Mouse (Mus musculus) layer of hippocampus, postnatal 25 days (tissue): Measurements from ENCODE around the gene Lrrc36. TPM values are rescaled to one million over a fixed set of nuclear protein-coding genes. Genes with fewer than 3 reads are reported as not detected.

Source experiments
- DNase-seq, 2 experiments: peaks; one replicate each; pipeline ENCODE4 v3.0.0; 2022; ENCODE audit warnings: mixed read lengths in 2 of 2, low spot score in 1 of 2; ENCODE audit errors: extremely low spot score in 1 of 2
- total RNA-seq, 2 experiments: library from RNA; stranded (reverse); gene quantifications; 2 replicates each; pipeline ENCODE4 v1.2.3; 2021

Lrrc36 gene
- total RNA-seq: under 1 TPM; 0.34 to 0.59 TPM

GRCm38 (mm10) chr8:105413391-105413790 lies at the start of gene Lrrc36, which contains the start of gene Kctd19:
Gene Lrrc36 (plus strand): TSS chr8:105413571.
Gene Kctd19 (minus strand): TSS chr8:105413502.
- no peak for DNase-seq

DNA sequence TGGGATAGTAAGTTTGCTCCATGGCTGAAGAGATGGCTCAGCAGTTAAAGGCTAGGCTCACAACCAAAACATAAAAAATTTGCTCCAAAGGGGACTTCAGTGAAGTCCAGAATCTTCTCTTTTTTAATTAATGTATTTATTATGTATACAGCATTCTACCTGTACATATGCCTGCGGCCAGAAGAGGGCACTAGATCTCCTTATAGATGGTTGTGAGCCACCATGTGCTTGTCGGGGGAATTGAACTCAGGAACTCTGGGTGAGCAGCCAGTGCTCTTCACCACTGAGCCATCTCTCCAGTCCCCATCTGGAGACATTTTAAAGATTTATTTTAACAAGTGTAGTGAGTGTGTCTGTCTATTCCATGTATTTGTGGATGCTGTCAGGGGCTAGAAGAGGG lies 46.3 kb upstream of the Lrrc36 start:
- DNase-seq: no peak

DNA sequence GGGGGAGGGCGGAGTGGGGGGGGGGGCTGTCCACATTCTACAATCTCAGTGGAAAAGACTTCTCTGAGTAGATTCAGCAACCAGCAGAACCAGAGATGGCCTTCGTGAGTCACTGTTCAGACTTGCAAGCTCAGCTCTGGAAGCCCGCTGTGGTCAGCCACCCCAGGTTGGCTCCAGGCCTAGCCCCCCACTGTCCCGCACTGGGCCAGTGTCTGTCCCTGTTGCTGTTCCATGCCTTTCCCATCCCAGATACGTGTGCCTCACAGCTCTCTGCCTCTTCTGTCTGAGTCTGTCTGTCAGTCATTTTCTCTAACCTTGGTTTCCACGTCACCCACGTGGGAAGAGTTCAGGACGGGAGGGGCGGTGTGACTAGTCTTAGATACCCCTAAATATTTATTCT lies 40.9 kb upstream of the Lrrc36 start:
- DNase-seq: no peak

DNA sequence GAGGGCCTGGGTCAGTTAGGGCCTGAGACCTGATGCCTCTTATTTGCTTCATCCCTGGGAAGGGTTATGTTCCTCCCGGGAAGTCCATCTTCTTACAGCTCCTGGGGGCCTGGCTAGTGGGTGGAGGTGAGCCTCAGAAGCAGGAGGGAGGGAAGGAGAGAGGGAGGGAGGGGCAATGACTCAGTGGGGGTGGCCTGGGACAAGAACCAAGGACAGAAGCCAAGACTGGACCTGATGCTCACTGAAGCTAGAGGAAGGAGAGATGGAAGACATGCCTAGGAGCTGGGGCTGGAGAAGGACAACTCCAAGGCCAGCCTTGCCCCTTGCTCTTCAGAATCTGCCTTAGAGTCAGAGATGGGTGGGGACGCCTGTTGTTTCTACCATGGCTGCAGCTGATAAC lies 40.3 kb upstream of the Lrrc36 start, which contains the start of gene Plekhg4:
TSS of gene Plekhg4 (plus strand) at position 243 of the 400 bp plus-strand sequence.
- no peak for DNase-seq

DNA sequence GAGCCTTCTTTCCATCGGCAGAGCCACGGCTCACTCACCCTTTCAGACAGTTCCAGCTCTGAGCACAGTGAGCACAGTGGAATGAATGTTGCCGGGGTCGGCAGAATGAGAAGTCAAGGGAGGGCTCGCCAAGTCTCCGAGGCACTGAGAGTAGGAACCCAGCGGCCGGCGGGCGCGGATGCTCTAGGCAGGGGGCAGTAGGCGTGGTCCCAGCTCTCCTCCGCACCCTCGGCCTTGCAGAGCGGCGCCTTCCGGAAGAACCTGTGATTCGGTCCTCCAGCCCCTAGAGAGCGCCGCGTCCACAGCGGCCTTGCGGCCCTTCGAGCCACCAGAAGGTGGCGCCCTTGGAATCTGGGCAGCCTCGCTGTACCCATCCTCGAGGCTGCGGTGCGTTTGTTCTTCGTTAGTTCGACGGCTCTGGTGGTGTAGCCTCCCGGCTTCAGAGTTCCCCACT lies 38.8 kb upstream of the Lrrc36 start:
- peak in 1 of 2 experiments; percentile 18 for DNase-seq

DNA sequence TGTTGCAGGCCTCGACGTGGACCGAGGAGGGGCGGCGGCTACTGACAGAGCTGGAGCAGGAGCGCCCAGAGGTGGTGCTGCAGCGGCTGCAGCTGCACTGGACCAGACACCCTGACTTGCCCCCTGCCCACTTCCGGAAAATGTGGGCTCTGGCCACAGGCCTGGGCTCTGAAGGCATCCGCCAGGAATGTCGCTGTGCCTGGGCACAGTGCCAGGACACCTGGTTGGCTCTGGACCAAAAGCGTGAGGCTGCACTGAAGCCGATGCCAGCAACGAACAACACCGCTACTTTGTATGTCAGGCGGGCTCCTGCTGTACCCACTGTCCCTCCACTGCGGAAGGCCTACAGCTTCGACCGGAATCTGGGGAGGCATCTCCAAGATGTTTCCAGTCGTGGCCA lies 34.7 kb upstream of the Lrrc36 start:
- DNase-seq: peak in 1 of 2 experiments; percentile 28

DNA sequence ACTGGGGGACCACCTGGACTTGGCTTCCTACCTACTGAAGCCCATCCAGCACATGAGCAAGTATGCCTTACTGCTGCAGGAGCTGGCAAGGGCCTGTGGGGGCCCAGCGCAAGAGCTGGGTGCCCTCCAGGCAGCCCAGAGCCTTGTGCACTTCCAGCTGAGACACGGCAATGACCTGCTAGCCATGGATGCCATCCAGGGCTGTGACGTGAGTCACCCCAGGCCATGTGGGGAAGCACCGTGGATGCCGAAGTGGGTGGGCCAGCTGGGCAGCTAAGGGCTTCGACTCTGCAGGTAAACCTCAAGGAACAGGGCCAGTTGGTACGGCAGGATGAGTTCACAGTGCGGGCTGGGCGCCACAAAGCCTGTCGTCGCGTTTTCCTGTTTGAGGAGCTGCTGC lies 33.1 kb upstream of the Lrrc36 start:
- no peak for DNase-seq

- DNase-seq: no peak
Measured at GRCm38 (mm10) chr8:105384070-105384469, 29.3 kb upstream of the Lrrc36 start.

DNA sequence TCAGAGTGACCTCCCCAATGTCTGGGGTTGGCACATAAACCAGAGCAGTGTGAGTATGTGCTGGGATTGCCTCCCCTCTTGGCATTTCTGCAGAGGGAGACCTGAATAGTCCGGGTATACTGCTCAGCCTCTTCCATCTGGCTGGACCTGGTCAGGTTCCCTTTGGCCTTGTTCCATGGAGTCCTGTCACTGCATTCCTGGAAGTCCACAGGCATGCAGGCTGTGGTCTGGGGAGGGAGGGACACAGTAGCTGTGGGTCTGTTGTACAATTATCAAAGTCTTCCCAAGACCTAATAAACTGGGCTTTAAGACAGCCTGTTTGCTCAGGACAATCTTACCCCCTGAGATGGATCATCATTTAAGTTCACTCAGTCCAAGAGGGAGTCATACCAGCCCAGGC lies 26.2 kb upstream of the Lrrc36 start:
- DNase-seq: no peak

GRCm38 (mm10) chr8:105389096-105389495 lies 24.3 kb upstream of the Lrrc36 start:
- DNase-seq: no peak

DNA sequence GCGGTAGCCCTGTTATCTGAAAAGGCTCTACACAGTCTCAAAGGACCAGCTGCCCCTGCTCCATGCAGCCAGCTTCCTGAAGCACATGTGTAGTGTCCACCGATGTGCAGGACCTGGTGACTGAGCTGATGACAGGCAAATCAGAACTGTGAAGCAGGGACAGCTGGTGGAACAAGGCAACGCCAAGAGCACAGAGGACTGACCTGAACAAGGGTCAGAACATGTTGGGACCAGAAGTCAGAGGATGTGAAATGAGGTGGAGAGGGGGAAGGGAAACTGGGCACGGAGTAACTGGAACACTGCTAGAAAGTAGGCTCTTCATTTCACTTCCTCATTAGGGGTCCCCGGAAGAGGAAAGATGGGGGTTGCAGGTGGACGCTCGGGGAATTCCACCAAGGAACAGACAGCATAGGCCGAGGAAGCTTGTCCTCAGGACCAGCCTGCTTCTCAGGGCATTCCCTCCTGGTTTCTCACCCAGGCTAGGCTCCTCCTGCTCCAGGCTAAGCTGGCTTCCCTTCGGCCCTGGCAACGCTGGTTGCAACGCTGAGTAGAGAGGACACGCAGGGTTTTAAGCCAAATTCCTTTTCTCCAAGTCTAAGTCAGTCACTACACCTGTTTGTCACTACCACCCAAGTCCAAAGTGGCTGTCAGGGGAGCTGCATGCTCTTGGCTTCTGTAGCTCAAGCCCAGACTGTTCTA lies 20.1 kb upstream of the Lrrc36 start:
- no peak for DNase-seq

DNA sequence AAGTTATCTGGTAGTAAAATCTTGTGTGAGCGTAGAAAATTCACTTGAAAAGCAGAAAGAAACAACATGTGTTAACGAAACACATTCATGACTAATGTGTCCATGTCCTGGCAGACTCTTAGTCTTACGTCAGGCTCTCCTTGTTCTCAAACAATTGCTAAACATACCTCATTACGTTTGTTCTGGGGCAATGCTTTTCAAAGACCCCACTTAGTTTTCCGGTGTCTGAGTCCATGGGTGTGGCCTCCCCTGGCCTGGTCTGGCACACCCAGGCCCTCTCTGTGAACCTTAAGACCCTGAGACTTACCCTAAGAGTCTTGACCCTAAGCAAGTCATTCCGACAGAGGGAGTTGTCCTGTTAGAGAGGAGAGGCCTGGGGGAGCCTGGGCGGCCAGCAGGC lies 19.5 kb upstream of the Lrrc36 start:
- no peak for DNase-seq

- no peak for DNase-seq
Measured at GRCm38 (mm10) chr8:105397747-105398146, 15.6 kb upstream of the Lrrc36 start.

GRCm38 (mm10) chr8:105400016-105400415 lies 13.4 kb upstream of the Lrrc36 start:
- no peak for DNase-seq

- no peak for DNase-seq
Measured at GRCm38 (mm10) chr8:105403467-105403866, 9.9 kb upstream of the Lrrc36 start.

GRCm38 (mm10) chr8:105404496-105404895 lies 8.9 kb upstream of the Lrrc36 start:
- no peak for DNase-seq

DNA sequence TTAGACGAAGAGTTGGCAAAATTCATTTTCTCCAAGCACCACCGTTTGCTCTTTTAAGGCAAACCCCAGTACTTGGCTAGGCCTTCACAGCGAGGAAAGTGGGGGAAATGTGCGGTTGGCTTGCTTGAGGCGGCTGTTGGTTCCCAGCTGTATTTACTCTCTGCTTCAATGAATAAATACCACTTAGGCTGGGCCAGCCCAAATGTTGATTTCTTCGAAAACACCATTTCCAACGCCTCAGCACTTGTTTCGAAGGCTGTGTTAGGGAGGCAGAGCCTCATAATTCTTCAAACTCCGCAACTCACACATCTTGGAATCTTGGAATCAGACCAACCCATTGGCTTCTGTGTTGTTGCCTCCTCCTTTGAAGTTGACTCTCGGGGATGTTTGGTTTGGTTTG lies 7.0 kb upstream of the Lrrc36 start:
- DNase-seq: peak in 1 of 2 experiments; percentile 10

- no peak for DNase-seq
Measured at GRCm38 (mm10) chr8:105408331-105408730, 5.0 kb upstream of the Lrrc36 start.

DNA sequence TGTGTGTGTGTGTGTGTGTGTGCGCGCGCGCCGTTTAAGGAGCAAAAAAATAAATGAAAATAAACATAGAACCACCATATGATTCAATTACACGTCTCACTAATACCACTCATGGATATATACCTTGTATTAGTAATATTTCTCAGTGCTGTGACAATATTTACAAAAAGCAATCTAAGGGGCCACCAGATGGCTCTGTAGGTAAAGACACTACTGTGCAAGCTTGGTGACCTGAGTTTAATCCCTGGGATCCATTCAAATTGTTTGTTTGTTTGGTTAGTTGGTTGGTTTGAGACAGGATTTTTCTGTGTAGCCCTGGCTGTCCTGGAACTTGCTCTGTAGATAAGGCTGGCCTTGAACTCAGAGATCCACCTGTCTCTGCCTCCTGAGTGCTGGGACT lies 3.4 kb upstream of the Lrrc36 start:
- no peak for DNase-seq

GRCm38 (mm10) chr8:105418992-105419391 lies 5.6 kb downstream of the Lrrc36 start:
- DNase-seq: no peak

GRCm38 (mm10) chr8:105419800-105420199 lies 6.4 kb downstream of the Lrrc36 start:
- no peak for DNase-seq

GRCm38 (mm10) chr8:105422006-105422405 lies 8.6 kb downstream of the Lrrc36 start:
- DNase-seq: no peak
